Mouse (Mus musculus): ENCODE data around the gene Phxr2.

Phxr2 gene

DNA sequence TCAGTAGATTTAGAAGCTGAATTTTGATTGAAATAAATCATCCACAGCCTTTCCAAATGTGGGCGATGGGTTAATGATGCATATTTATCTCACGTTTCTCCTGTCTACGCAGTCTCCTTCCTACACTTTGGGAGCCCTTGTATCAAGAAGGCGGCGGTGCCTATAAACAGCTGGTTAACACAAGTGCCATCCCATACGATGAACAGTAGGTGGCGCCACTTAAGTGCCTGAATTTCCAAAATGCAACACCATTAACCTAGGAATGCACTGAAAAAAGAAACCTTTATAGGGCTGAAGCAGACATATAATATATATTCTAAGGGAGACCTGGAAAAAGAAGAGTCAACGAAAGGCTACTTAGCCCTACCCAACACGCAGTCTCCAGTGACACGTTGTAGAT, 28.8 kb downstream of the Phxr2 start:
- in situ Hi-C loops (cut with MboI, MseI): loop anchor here (10.0 kb wide), 1 partner anchor 483 kb away; no protein-coding TSS in a partner anchor

DNA sequence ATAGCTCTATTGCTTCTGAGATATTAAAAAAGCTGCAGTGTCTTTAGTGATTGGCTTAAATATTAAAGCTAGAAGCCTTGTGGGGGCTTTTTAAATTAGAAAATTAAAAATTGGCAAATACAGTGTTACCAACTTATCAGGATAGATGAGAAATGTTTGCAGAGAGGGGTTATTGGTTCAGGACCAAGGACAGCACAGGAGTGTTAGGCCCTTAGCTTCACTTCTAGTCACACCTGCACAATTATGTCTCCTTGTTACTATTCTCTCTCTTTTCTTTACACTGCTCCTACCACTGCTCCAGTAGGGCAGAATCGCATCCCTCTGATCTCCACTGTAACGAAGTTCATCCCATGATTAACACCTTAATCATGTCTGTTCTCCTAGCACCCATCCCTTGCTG, 31.0 kb downstream of the Phxr2 start:
- in situ Hi-C loops (cut with MboI, MseI): loop anchor here (10.0 kb wide), 1 partner anchor 480 kb away; no protein-coding TSS in a partner anchor

DNA sequence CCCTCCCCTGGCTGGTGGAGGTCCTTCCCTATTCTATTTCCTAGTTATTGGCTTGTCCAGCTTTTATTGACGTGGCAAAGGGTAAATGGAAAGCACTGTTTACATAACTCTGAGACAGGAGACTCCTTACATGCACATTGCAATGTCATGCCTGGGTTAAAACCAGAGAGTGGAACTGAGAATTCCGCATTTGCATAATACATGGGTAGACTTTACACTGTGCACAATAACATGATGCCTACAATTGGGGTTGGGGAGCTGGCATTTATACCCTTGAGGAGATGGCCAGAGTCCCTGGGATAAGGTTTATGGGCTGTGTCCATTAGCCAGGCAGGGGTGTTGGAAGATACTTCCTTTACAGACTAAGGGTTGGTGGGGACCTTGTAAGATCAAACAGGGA, 32.8 kb downstream of the Phxr2 start:
- in situ Hi-C loops (cut with MboI, MseI): loop anchor here (10.0 kb wide), 1 partner anchor 479 kb away; no protein-coding TSS in a partner anchor

DNA sequence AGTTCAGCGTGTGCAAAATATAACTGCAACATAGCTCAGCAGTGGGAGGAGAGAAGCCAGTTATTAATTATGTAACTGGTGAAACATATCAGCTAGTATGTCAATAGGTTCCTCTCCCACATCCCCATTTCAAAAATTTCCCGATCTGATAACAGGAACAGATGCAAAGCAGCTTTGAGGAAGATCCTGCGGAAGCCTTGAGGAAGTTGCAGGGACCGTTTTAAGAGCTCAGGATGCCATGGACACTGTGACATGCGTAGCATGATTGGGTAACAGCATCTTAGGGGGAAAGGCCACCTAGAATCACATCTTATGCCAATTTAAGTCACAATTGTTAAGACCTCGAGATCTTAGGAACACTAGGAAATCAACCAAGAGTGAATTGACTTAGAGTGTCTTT, 36.2 kb downstream of the Phxr2 start:
- in situ Hi-C loops (cut with MboI, MseI): loop anchor here (10.0 kb wide), 1 partner anchor 475 kb away; no protein-coding TSS in a partner anchor

DNA sequence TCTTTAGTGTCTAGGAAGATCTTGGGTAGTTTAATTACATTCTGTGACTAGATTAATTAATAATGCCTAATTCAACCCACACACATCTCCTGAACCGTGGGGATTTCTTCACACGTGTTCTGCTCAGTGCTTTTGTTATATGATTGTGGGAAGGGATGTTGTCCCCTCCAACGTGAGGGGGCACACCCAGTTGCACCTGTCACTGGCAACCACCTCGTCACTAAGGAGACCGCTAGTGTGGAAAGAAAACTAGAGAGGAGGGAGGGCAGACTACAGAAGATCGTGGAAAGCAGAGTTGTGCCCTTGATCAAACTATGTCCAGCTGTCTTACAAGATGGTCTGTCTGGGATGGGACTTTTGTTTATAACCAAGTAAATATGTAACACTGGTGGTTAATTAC, 40.1 kb downstream of the Phxr2 start:
- in situ Hi-C loops (cut with MboI, MseI): no loop called here

DNA sequence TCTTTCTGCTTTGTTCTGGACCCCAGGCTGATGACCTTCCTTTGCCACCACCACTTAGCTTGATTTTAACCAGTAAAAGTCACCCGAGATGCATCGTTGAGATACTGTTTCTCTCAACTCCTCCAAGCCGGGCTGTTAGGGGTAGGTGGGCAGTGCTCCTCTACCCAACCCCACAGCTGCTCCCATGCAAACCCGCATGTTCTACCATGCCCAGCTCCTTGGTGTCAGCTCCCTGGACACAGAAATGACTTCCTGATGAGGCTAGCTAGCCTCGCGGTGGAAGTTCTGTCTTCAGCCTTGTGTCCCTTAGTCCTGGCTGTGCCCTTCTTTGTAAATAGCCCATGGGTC, 40.9 kb downstream of the Phxr2 start:
- in situ Hi-C loops (cut with MboI, MseI): no loop called here

DNA sequence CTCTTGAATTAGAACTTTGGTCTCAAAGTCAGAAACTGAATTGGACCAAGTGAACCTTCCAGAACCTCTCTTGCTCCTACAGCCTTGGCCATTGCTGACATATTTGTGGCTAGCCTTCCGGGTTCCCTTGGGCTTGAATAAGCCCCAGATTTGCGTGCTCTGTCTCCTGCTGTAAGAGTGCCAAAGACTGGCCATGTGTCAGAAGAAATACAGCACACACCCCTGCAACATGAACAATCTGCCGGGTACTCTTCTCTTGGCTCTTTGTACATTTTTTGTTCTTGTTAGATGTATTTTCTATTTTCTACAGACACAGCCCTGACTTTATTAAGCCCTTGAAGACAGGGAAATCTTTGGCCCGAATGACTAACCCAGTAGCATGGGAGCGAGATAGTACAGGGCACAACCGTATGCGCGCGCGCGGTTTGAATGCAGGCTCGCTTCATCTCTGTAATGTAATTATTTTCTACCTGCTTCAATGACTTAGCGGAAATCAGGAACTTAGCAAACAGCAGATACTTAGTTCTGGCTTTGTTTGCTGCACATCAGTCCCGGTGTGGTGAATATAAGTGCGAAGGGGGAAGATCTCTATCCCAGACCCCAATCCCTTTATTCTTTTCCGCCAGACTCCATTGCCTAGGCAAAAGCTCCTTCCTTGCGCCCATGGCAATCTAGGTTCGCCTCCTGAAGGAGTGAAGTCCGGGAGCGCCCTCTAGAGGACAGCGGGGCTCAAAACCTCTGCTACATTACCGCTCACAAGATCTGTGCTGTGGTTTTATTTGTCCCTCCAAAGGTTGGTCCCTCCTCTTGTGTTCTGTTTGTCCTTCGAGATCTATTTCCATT, 41.5 kb downstream of the Phxr2 start:
- in situ Hi-C loops (cut with MboI, MseI): loop anchor here (5.0 kb wide), 2 partner anchors 162 to 592 kb away; no protein-coding TSS in a partner anchor

DNA sequence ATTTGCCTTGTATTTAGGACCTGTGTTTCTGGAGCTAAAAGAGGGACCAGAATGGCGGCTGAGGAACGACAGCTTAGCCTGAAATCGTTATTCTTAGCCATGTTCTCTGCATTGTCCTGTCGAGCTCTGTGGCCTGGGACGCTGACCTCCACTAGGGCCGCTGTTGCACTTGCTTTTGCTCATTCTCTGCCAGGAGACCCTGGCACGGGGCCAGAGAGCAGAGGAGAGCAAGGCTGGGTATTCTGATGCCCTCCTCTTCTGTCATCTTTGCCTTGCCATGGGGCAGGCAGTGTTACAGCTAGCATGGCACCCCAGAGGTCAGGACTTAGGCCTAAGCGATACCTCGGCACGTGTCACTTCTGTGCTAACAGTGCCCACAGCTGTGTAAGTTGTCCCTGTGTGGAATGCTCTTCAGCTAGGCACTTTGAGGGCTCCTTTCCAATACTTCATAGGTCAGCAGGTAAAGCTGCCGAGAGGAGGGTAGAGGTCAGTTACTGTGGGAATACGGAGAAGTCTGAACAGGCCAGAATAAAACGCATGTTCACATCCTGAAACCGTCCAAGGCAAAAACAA, 42.6 kb downstream of the Phxr2 start:
- in situ Hi-C loops (cut with MboI, MseI): loop anchor here (5.0 kb wide), 2 partner anchors 161 to 591 kb away; no protein-coding TSS in a partner anchor

DNA sequence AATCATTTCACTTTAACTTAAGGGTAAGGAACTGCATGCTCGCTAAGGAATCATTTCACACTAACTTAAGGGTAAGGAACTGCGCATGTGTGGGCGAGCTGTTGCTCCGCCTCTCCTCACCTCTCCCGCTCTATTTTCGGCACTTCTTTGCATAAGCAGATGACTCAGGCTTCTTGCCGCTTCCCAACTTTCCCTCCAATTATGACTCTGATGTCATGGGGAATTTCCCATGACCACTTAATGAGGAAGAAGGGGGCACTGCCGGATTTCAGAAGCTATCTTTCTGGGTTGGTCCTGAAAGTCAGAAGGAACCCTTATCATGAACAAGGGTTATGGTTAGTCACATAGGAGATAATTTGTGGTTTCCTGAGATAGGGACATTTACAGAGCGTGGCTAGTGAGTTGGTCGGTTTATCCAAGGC, 44.5 kb downstream of the Phxr2 start:
- in situ Hi-C loops (cut with MboI, MseI): loop anchor here (5.0 kb wide), 2 partner anchors 159 to 589 kb away; no protein-coding TSS in a partner anchor

DNA sequence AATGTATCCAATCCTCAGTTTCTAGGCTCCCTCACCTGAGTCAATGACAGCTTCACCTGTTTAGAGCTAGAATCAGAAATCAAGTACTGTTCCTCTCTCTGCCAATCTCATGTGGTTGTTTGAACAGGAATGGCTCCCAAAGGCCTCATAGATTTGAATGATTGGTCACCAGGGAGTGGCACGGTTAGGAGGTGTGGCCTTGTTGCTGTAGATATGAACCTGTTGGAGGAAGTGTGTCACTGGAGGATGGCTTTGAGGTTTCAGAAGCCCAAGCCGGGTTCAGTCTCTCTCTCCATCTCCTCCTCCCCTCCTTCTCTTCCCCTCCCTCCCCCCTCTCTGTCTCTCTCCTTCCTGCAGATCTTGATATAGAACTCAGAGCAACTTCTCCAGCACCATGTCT, 47.5 kb downstream of the Phxr2 start:
- in situ Hi-C loops (cut with MboI, MseI): loop anchor here (5.0 kb wide), 1 partner anchor 1361 kb away; no protein-coding TSS in a partner anchor

DNA sequence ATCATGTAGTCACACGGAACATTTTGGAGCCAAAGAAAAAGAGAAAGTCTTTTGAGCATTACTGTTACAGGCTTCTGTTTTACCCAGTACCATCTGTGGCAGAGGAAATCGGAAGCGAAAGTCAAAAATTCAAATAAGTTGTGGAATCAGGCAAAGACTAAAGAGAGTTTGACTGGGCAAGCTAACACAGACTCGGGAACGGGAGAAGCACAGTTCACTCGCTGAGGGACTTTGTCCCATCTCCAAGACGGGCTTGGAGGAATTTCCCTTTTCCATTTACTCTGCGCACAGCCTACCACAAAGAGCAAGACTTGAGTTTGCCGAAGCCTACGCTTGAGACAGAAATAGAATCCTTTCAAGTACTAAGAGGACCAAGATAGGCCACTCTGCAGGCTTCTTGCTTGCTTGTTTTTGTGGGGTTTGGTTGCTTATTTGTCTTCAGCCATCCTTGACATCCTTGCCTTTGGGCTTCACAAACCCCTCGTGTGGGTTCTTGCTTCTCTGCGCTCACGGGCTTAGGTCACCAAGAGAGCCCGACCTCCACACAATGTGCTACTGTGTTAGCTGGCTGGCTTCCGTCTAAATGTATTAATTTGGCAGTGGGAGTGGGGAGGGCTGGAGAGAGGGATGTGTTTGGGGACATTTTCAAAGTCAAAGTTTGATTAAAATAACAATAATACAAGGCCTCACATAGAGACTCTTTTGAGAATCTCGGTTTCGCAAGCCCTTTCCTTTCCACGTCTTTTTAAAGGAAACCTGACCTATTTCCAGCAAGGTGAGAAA, 49.8 kb downstream of the Phxr2 start:
- in situ Hi-C loops (cut with MboI, MseI): loop anchor here (5.0 kb wide), 1 partner anchor 1359 kb away; no protein-coding TSS in a partner anchor
